Mouse (Mus musculus): ENCODE measurements around the gene Etv5. TPM values are rescaled to one million over a fixed set of nuclear protein-coding genes. Genes with fewer than 3 reads are reported as not detected.

Gene Etv5
- 23.8 and 29.6 TPM in 2 replicates for polyA plus RNA-seq (2016; fragmentation: Nextera tagmentation; extraction: Ambion mirVana)

DNA sequence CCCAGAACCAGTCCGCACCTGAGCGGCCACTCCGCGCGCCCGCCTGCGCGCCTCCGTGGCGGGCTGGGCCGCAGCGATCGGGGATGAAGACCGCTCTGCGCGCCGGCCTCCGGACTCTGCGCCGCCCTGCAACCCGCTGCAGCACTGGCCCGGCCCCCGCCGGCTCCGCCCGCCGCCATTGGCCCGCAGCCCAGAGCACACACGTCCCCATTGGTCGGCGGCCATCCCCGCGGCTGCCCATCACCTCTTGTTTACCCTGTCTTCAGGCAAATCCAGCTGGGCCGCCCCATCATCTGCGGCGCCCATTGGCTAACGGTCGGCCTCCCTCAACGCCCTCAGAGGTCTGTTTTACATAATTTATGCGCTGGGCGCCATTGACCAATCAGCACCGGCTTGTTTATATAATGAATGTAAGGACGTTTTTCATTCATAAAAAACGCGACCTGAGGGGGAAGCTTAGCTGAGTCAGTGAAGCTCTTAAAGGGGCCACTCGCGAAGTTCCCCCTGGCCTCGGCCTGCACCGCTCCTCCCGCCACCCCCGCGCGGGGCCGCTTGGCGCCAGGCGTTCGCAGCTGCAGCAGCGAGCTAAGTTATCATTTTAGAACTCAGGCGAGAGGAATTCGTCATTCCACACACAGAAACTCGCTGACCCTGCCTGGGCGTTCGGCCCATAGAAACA lies at the start of gene Etv5:
TSS of gene Etv5 (minus strand) at position 221 of the 679 bp plus-strand sequence.
- peaks cover 34% of the 10 kb centered on the region for H3K4me1 ChIP-seq (replicated peaks)
- H3K36me3 ChIP-seq = peaks cover 6% of the 10 kb centered on the region; the same call in 1 of the 2 replicates
- H3K9me3 ChIP-seq (replicated peaks) = no peaks in the 10 kb centered on the region
- H3K9ac ChIP-seq = peak within 1 kb of the TSS; percentile 87
- no peaks in the 10 kb centered on the region; the same call in 1 of the 2 replicates for H3K27me3 ChIP-seq (replicated peaks)
- H3K4me3 ChIP-seq = peak within 1 kb of the TSS; percentile 85
- peak within 1 kb of the TSS; percentile 84 for H3K27ac ChIP-seq (ENCODE audit: poor library complexity, severe bottlenecking)
- peak within 1 kb of the TSS; percentile 97 for H3K4me2 ChIP-seq
- under 1% methylated on average over 63 of the region's 63 CpGs for WGBS
- ATAC-seq (ENCODE audit: insufficient number of reproducible peaks, low FRiP score) = peak; percentile 98

DNA sequence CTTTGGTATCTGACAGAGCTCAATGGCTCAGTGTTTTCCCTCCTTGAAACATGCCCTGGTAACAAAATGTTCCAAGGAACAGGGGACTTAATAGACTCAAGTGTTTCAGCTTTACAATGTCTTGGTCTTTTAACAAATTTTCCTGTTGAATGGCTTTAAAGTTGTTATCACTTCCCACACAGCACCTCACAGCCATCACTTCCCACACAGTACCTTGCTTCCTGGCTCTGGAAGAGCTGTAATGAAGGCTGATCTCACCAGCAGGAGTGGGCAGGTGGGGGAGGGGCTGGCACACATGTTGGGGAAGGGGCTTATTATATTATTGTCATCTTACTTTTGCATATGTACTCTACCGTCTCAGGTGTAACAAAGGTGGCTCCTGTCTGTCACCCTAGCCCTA lies 44.4 kb upstream of the Etv5 start:
- WGBS = 67% methylated on average over 1 of the region's 1 CpGs
- Histone ChIP-seq H3K9ac (no peak overlapping the region), H3K36me3 (no peaks in the 10 kb centered on the region), H3K4me2 (no peak overlapping the region), H3K9me3 (replicated peaks) (no peaks in the 10 kb centered on the region), H3K4me3 (no peak overlapping the region), H3K4me1 (replicated peaks) (peaks cover 18% of the 10 kb centered on the region), H3K27me3 (replicated peaks) (no peaks in the 10 kb centered on the region), H3K27ac (ENCODE audit: poor library complexity, severe bottlenecking) (no peak overlapping the region)
- ATAC-seq (ENCODE audit: insufficient number of reproducible peaks, low FRiP score) = no peak

DNA sequence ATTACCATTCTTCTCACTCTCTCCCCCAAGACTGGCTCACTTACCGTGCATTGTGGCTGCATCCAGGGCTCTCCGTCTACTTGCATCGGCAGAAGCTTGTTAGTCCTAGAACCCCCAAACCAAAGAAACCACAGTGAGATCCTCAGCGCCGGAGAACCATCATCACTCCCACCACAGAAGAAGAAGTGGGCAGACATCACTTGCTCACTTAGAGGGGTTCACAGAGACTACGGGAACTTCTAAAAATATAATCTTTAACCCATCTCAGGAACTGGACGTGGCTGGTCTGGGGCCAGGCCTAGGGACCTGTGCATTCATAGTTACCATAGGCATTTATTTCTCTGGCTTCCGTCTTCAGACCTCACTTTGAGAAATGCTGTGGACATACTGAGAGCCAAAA lies 39.8 kb upstream of the Etv5 start:
- no peak overlapping the region for H3K27ac ChIP-seq (ENCODE audit: poor library complexity, severe bottlenecking)
- no peak overlapping the region for H3K4me2 ChIP-seq
- peaks cover 18% of the 10 kb centered on the region for H3K4me1 ChIP-seq (replicated peaks)
- H3K36me3 ChIP-seq = no peaks in the 10 kb centered on the region
- ATAC-seq (ENCODE audit: insufficient number of reproducible peaks, low FRiP score) = no peak
- 87% methylated on average over 8 of the region's 8 CpGs for WGBS
- H3K9ac ChIP-seq = no peak overlapping the region
- peaks cover 5% of the 10 kb centered on the region for H3K9me3 ChIP-seq (replicated peaks)
- no peak overlapping the region for H3K4me3 ChIP-seq
- no peaks in the 10 kb centered on the region for H3K27me3 ChIP-seq (replicated peaks)

DNA sequence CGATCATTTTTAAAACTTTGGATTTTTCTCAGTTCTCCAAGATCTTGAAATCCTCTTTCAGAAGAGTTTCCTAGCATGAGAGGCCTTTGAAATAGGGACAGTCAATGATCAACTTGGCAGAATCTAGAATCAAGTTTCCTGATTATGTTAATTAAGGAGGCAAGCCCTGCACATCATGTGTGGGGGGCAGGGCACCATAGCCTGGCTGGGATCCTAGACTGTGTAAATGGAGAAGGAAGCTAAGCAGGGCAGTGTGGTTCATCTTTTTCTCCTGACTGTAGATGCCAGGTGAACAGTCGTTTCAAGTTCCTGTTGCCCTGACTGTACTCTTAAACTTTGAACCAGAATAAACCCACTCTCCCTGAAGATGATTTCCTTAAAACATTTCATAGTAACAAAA lies 32.2 kb upstream of the Etv5 start:
- ATAC-seq (ENCODE audit: insufficient number of reproducible peaks, low FRiP score) = no peak
- no peak overlapping the region for H3K27ac ChIP-seq (ENCODE audit: poor library complexity, severe bottlenecking)
- H3K27me3 ChIP-seq (replicated peaks) = no peaks in the 10 kb centered on the region
- no peaks in the 10 kb centered on the region for H3K36me3 ChIP-seq
- no peak overlapping the region for H3K4me2 ChIP-seq
- WGBS = 79% methylated on average over 2 of the region's 2 CpGs
- H3K4me3 ChIP-seq = no peak overlapping the region
- no peak overlapping the region for H3K9ac ChIP-seq
- H3K9me3 ChIP-seq (replicated peaks) = peaks cover 5% of the 10 kb centered on the region
- peaks cover 12% of the 10 kb centered on the region for H3K4me1 ChIP-seq (replicated peaks)

DNA sequence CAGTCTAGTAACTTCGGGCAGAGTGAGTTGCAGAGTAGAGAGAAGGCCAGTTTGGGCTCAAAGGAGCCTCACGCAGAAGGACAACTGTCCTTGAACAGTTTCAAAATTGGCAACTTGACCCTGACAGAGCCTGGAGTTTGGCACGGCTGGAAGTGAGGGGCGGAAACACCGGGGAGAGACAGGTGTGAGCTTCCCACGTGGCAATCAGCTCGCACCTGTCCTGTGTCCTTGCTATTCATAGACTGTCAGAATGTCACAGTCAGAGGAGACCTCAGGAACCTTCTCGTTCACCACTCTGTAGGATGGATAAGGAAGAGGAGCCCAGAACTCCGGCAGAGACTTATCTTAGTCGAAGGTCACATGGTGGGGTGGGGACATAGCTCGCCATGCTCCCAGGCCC lies 29.9 kb upstream of the Etv5 start:
- Histone ChIP-seq H3K4me1 (replicated peaks) (peaks cover 6% of the 10 kb centered on the region), H3K9ac (no peak overlapping the region), H3K9me3 (replicated peaks) (no peaks in the 10 kb centered on the region), H3K4me2 (no peak overlapping the region), H3K4me3 (no peak overlapping the region), H3K27ac (ENCODE audit: poor library complexity, severe bottlenecking) (no peak overlapping the region), H3K36me3 (no peaks in the 10 kb centered on the region), H3K27me3 (replicated peaks) (no peaks in the 10 kb centered on the region)
- WGBS = 51% methylated on average over 11 of the region's 11 CpGs
- ATAC-seq (ENCODE audit: insufficient number of reproducible peaks, low FRiP score) = no peak

DNA sequence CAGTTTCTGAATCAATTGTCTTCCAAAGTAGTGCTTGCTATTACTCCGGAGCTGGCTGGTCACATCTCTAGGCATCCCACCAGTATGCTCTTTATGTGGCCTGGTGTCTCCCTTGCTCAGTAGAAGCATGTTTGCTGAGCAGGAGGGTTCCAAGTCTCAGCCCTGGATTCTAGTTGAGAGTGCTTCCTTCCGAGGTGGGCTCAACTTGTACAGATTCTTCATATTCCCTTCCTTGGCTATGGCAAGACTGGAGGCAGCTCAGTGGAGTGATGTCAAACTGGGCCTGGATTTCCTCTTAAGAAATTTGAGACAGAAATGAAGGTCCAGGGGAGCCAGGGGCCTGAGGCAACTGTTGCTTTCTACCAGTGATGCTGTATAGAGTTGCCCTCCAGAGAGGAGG lies 27.6 kb upstream of the Etv5 start:
- Histone ChIP-seq H3K36me3 (no peaks in the 10 kb centered on the region), H3K27ac (ENCODE audit: poor library complexity, severe bottlenecking) (no peak overlapping the region), H3K4me2 (no peak overlapping the region), H3K9me3 (replicated peaks) (no peaks in the 10 kb centered on the region), H3K9ac (no peak overlapping the region), H3K27me3 (replicated peaks) (no peaks in the 10 kb centered on the region), H3K4me1 (replicated peaks) (peaks cover 6% of the 10 kb centered on the region), H3K4me3 (no peak overlapping the region)
- ATAC-seq (ENCODE audit: insufficient number of reproducible peaks, low FRiP score) = no peak
- WGBS = 90% methylated on average over 2 of the region's 2 CpGs

DNA sequence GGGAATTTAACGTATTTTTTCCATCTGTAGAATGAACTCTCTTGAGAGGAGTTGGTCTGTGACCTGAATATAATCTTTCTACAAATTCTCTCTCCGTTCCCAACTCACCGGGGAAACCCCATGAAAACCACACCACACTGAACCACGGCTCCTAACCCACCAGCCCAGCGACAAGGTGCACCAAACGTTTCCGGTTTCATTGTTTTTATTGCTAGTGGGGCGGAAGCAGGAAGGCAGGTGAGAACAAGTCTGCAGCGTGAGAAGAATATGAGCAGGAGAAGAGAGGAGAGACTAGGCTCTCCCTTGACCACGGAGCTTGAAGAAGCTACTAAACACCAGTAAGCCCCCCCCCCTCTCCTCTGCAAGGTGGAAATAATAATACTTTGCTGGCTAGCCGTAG lies 26.9 kb upstream of the Etv5 start:
- no peak overlapping the region for H3K4me2 ChIP-seq
- no peak for ATAC-seq (ENCODE audit: insufficient number of reproducible peaks, low FRiP score)

DNA sequence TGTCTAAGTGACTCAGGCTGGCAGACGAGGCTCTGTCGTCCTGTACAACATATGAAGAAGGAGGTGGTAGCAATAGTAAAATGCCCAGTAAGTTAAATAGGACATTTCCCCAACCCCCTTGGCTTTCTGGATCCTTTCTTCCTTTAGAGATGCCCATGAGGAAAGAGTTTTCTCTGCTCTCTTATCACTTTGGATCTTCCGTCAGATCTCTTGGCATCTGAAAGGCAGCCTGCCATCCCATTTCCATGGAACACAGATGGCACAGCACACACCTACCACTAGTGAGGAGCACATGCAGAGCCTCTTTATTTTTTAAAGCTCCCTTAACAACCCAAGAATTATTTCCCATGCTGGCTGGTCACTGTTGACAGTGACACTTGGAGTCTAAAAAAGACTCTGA lies 22.7 kb upstream of the Etv5 start:
- Histone ChIP-seq H3K36me3 (no peaks in the 10 kb centered on the region), H3K27ac (ENCODE audit: poor library complexity, severe bottlenecking) (no peak overlapping the region), H3K27me3 (replicated peaks) (no peaks in the 10 kb centered on the region), H3K4me1 (replicated peaks) (peaks cover 7% of the 10 kb centered on the region), H3K9ac (no peak overlapping the region), H3K4me2 (no peak overlapping the region), H3K9me3 (replicated peaks) (no peaks in the 10 kb centered on the region), H3K4me3 (no peak overlapping the region)
- 81% methylated on average over 3 of the region's 3 CpGs for WGBS
- ATAC-seq (ENCODE audit: insufficient number of reproducible peaks, low FRiP score) = no peak

More for the DNA sequence above, 26.9 kb upstream of the Etv5 start:
- Histone ChIP-seq H3K9me3 (replicated peaks) (no peaks in the 10 kb centered on the region), H3K27me3 (replicated peaks) (no peaks in the 10 kb centered on the region), H3K27ac (ENCODE audit: poor library complexity, severe bottlenecking) (no peak overlapping the region), H3K4me3 (no peak overlapping the region), H3K4me1 (replicated peaks) (peaks cover 13% of the 10 kb centered on the region), H3K36me3 (no peaks in the 10 kb centered on the region), H3K9ac (no peak overlapping the region)
- WGBS = 83% methylated on average over 11 of the region's 11 CpGs

DNA sequence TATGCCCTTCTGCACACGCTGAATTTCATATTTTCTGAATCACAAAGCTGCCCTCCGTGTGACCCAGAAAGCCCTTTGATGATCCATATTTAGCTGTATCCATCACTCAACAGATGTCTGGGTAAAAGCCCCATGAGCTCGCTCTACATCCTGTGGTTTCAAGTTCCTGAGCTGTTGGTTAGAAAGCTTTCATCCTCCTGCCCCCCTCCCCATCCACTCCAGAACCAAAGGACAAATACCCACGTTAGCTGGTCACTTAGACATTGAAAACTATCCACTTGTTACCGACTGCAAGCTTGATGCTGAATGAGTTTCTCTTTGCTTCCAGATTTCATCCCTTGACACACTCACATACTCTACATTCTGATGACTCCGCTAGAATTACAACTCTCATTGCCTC lies 22.2 kb upstream of the Etv5 start:
- Histone ChIP-seq H3K4me1 (replicated peaks) (peaks cover 7% of the 10 kb centered on the region), H3K9ac (no peak overlapping the region), H3K9me3 (replicated peaks) (no peaks in the 10 kb centered on the region), H3K27me3 (replicated peaks) (no peaks in the 10 kb centered on the region), H3K4me3 (no peak overlapping the region), H3K27ac (ENCODE audit: poor library complexity, severe bottlenecking) (no peak overlapping the region), H3K36me3 (no peaks in the 10 kb centered on the region), H3K4me2 (no peak overlapping the region)
- 50% methylated on average over 6 of the region's 6 CpGs for WGBS
- no peak for ATAC-seq (ENCODE audit: insufficient number of reproducible peaks, low FRiP score)

DNA sequence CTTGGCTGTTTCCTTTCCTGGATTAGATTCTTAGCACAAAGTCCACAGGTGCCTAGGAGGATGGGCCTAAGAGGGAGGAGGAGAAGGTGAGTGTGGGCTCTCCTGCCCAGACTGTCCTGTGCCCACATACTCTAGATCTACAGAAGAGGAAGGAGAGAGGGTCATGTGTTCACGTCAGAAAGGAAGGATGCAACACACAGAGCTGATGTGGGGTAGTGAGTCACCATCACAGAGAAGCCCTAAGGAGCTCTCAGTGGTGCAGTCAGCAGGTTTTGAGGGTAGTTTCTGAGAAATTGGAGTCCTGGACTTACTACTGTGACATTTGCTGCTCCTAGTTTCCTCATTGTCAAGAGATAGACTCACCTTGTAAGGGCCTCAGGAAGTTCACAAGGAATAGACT lies 21.4 kb upstream of the Etv5 start:
- Histone ChIP-seq H3K9me3 (replicated peaks) (no peaks in the 10 kb centered on the region), H3K4me3 (no peak overlapping the region), H3K9ac (no peak overlapping the region), H3K4me1 (replicated peaks) (peaks cover 7% of the 10 kb centered on the region), H3K27me3 (replicated peaks) (no peaks in the 10 kb centered on the region), H3K4me2 (no peak overlapping the region), H3K27ac (ENCODE audit: poor library complexity, severe bottlenecking) (no peak overlapping the region), H3K36me3 (no peaks in the 10 kb centered on the region)
- no peak for ATAC-seq (ENCODE audit: insufficient number of reproducible peaks, low FRiP score)
- WGBS = 69% methylated on average over 1 of the region's 1 CpGs

DNA sequence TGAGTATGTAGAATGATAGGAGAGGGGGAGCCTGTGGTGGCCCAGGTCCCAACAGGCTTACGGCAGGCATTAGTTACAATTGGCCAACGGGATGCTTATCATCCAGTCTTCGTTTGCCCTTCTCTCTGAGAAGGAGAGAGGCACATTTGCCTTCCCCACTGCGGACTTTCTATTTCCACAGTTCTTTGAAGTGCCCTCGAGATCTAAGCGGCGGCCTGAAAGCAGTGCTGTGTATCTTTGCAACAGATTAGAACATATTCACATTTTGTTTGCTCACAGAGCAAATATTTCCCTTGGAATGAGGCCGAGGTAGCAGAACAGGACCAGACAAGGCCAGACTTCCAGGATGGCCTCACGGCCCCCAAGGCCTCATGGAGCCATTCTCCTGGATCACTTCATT lies 12.6 kb upstream of the Etv5 start:
- H3K27me3 ChIP-seq (replicated peaks) = no peaks in the 10 kb centered on the region
- no peaks in the 10 kb centered on the region for H3K9me3 ChIP-seq (replicated peaks)
- H3K9ac ChIP-seq = no peak overlapping the region
- H3K4me3 ChIP-seq = no peak overlapping the region
- no peak overlapping the region for H3K4me2 ChIP-seq
- H3K27ac ChIP-seq (ENCODE audit: poor library complexity, severe bottlenecking) = no peak overlapping the region
- H3K4me1 ChIP-seq (replicated peaks) = peaks cover 24% of the 10 kb centered on the region
- H3K36me3 ChIP-seq = no peaks in the 10 kb centered on the region
- WGBS = 45% methylated on average over 9 of the region's 9 CpGs
- ATAC-seq (ENCODE audit: insufficient number of reproducible peaks, low FRiP score) = no peak

DNA sequence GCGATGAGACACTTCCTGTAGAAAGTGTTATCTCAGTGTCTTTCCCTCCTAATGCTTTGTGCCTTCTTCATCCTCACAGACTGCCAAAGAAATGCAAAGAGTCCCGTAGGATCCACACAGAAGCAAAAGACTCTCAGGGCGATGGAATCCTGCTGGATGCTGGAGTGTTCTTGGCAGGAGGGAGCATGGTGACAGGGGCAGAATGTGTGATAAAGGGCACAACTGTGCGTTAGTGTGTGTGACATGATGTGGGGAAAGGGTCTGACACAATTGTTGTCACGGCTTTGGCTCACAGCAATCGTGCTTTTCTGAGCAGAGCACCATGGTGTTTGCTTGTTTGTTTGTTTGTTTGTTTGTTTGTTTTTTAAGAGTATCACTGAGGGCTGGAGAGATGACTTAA lies 8.6 kb upstream of the Etv5 start:
- Histone ChIP-seq H3K36me3 (no peaks in the 10 kb centered on the region), H3K4me3 (no peak overlapping the region), H3K4me1 (replicated peaks) (peaks cover 32% of the 10 kb centered on the region), H3K4me2 (no peak overlapping the region), H3K9me3 (replicated peaks) (no peaks in the 10 kb centered on the region), H3K27ac (ENCODE audit: poor library complexity, severe bottlenecking) (no peak overlapping the region), H3K9ac (no peak overlapping the region), H3K27me3 (replicated peaks) (no peaks in the 10 kb centered on the region)
- WGBS = 34% methylated on average over 6 of the region's 6 CpGs
- ATAC-seq (ENCODE audit: insufficient number of reproducible peaks, low FRiP score) = no peak

Measured in heart, embryonic 12.5 days (tissue).